Mouse (Mus musculus) lung, adult 2 months (tissue): Measurements from ENCODE around the gene Alox5ap. TPM values are rescaled to one million over a fixed set of nuclear protein-coding genes. Genes with fewer than 3 reads are reported as not detected.

ENCODE experiments used
- DNase-seq: peaks from one replicate; pipeline ENCODE4 v3.0.0; 2022
- H3K4me1 ChIP-seq: fragments of 200-500 bp; 2 replicates; pipeline ENCODE4 v1.6.1; 2011; ENCODE audit warnings: low read length; ENCODE audit not compliant: control insufficient read depth, insufficient read depth
- H3K4me3 ChIP-seq: fragments of 200-500 bp; replicated peaks from 2 replicates; pipeline ENCODE3; 2011; ENCODE audit warnings: low read depth, mild to moderate bottlenecking, control low read depth, low read length; ENCODE audit errors: extremely low read depth
- CTCF ChIP-seq: fragments of 200-500 bp; IDR thresholded peaks from 2 replicates; pipeline ENCODE4 v1.5.1; 2011; ENCODE audit warnings: mild to moderate bottlenecking, low read length, control low read depth; ENCODE audit not compliant: insufficient read depth
- POLR2A ChIP-seq: fragments of 200-500 bp; IDR thresholded peaks from 2 replicates; pipeline ENCODE4 v1.6.1; 2011; ENCODE audit warnings: low read depth, mild to moderate bottlenecking, control low read depth, low read length, borderline replicate concordance; ENCODE audit errors: extremely low read depth
- WGBS: fragments of 180-500 bp; shearing (Covaris S2); methylation state at CpG from one replicate; pipeline ENCODE4 v1.1.7; 2018; 5-methylcytosine and 5-hydroxymethylcytosine counted together
- polyA plus RNA-seq: library from polyadenylated mRNA; depleted of rRNA; stranded (reverse); fragments of >200 nt; gene quantifications from 2 replicates; pipeline ENCODE4 v1.2.3, GENCODE M21; 2012; rRNA removed

The Alox5ap gene
- polyA plus RNA-seq: 65.9 and 104 TPM in 2 replicates

- Histone ChIP-seq H3K4me1 (no peaks in the 10 kb centered on the region), H3K4me3 (peak within 1 kb of the TSS; percentile 58)
- TF ChIP-seq CTCF (no peak), POLR2A (no peak)
- WGBS: 50% methylated on average over 4 of the region's 4 CpGs
- DNase-seq: no peak
These were observed at the start of gene Alox5ap for GRCm38 (mm10) chr5:149264405-149264804. Gene Alox5ap (plus strand): TSS chr5:149264767.

DNA sequence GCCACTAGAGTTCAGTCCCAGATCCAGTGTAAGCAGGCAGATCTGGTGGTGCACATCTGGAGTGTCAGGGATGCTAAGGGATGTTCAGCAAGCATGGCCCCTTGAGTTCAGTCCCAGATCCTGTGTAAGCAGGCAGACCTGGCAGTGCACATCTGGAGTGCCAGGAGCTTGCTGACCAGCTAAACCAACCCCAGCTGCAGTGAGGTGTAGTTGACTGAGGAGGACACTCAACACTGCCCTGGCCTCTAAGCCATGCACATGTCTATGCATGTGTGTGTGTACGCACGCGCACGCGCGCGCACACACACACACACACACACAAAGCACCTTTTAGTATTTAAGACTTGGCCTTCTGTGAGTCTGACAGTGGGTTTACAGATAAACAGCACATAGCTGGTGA, 49.0 kb upstream of the Alox5ap start:
- no peak for DNase-seq
- TF ChIP-seq CTCF: no peak
- TF ChIP-seq POLR2A: no peak
- WGBS: 97% methylated on average over 7 of the region's 7 CpGs

GRCm38 (mm10) chr5:149217524-149218357, 46.8 kb upstream of the Alox5ap start:
- no peaks in the 10 kb centered on the region for H3K4me1 ChIP-seq
- no peak overlapping the region for H3K4me3 ChIP-seq
- no peak for DNase-seq
- 70% methylated on average over 6 of the region's 6 CpGs for WGBS
- TF ChIP-seq CTCF: no peak
- TF ChIP-seq POLR2A: no peak

More for the DNA sequence above, 49.0 kb upstream of the Alox5ap start:
- H3K4me3 ChIP-seq: no peak overlapping the region
- H3K4me1 ChIP-seq: no peaks in the 10 kb centered on the region

GRCm38 (mm10) chr5:149219493-149219892, 45.1 kb upstream of the Alox5ap start:
- WGBS: 51% methylated on average over 3 of the region's 3 CpGs
- DNase-seq: no peak
- TF ChIP-seq CTCF: no peak
- no peak for TF ChIP-seq POLR2A
- Histone ChIP-seq H3K4me3 (no peak overlapping the region), H3K4me1 (no peaks in the 10 kb centered on the region)

DNA sequence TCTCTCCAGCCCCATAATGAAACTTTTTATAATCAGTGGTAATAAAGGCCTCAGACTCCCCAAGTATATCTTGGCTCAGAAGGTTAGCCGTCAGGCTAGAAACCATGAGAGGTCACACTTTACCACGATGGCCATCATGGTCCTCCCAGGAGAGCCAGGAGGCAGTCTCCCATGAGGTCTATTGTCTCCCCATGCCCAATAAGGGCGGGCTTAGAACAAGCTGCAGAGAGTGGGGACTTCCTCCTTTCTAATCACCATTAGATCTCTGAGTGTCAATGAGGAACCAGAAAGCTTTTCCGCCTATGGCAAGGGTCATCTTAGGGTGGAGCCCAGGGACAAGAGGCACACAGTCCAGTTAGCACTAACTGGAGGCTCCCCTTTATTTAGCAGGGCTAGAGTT, 43.2 kb upstream of the Alox5ap start:
- no peak for DNase-seq
- no peaks in the 10 kb centered on the region for H3K4me1 ChIP-seq
- no peak for TF ChIP-seq POLR2A
- TF ChIP-seq CTCF: no peak
- WGBS: 81% methylated on average over 4 of the region's 4 CpGs
- no peak overlapping the region for H3K4me3 ChIP-seq

- WGBS: 15% methylated on average over 7 of the region's 7 CpGs
- TF ChIP-seq CTCF (no peak), POLR2A (no peak)
- no peak overlapping the region for H3K4me3 ChIP-seq
These were observed 39.9 kb upstream of the Alox5ap start for GRCm38 (mm10) chr5:149224666-149225065.

GRCm38 (mm10) chr5:149228700-149229618, 35.6 kb upstream of the Alox5ap start:
- WGBS: 3% methylated on average over 55 of the region's 55 CpGs
- H3K4me3 ChIP-seq: peak overlapping the region; percentile 48
- TF ChIP-seq POLR2A (peak; percentile 70; the same call in 1 of the 2 replicates), CTCF (no peak)
- peak; percentile 100 for DNase-seq
- H3K4me1 ChIP-seq: no peaks in the 10 kb centered on the region

More at GRCm38 (mm10) chr5:149224666-149225065, 39.9 kb upstream of the Alox5ap start:
- H3K4me1 ChIP-seq: no peaks in the 10 kb centered on the region
- no peak for DNase-seq

DNA sequence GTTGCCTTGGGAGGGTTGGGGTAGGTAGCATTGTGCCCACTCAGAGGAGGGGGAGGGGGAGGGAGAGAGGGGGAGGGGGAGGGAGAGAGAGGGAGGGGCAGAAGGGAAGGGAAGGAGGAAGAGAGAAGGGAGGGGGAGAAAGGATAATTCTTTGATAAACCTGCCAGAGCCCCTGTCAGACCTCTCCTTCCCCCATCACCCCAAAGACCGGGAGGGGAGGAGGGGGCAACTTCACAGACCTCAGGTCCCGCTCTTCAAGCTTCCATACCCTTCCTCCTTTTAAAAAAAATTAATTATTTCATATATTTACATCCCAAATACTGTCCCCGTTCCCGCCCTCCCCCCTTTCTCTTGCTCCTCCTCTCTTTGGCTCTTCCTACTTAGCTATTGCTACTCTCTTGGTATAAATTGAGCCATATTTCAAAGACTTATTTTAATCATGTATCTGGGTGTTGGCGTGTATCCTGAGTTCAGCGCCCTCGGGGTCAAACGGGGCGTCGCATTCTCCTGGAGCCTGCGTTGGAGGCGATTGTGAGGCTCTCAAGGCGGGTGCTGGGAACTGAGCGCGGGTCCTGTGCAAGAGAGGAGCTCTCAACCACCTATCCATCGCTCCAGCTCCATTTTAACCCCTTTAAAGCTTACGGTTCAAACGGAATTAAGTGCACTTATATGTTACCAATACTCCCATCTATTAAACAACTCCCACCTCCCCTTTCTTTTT, 34.8 kb upstream of the Alox5ap start:
- no peaks in the 10 kb centered on the region for H3K4me1 ChIP-seq
- peak overlapping the region; percentile 48 for H3K4me3 ChIP-seq
- TF ChIP-seq POLR2A: no peak
- no peak for TF ChIP-seq CTCF
- no peak for DNase-seq
- 77% methylated on average over 18 of the region's 18 CpGs for WGBS

GRCm38 (mm10) chr5:149235002-149235401, 29.6 kb upstream of the Alox5ap start:
- 47% methylated on average over 7 of the region's 7 CpGs for WGBS
- DNase-seq: no peak
- no peaks in the 10 kb centered on the region for H3K4me1 ChIP-seq
- no peak overlapping the region for H3K4me3 ChIP-seq
- TF ChIP-seq POLR2A: no peak
- TF ChIP-seq CTCF: no peak
